Mouse (Mus musculus): ENCODE results near the gene Kdr. TPM values are rescaled to one million over a fixed set of nuclear protein-coding genes. Genes with fewer than 3 reads are reported as not detected.

Gene Kdr
- polyA plus RNA-seq, 1 experiment = 32.3 TPM

- 0 out of 2 replicates have a peak, but pooled peaks cover 2% of the 10 kb centered on the region for H3K4me1 ChIP-seq (ENCODE audit: control insufficient read depth, insufficient read depth, low read length)
- DNase-seq = no peak
- TF ChIP-seq POLR2A (IDR thresholded peaks at IDR 0.05; ENCODE audit: low read depth, low read length) (no peak), CTCF (conservative IDR thresholded peaks at IDR 0.05; ENCODE audit: insufficient read depth, insufficient read length, low read depth, low read length) (no peak)
- no peaks in the 10 kb centered on the region for H3K27me3 ChIP-seq (replicated peaks; ENCODE audit: control insufficient read depth, insufficient read depth, low read length)
- 81% methylated on average over 7 of the region's 7 CpGs for WGBS
- H3K36me3 ChIP-seq (ENCODE audit: control insufficient read depth, insufficient read depth, low read length) = no peaks in the 10 kb centered on the region
- no peak overlapping the region for H3K27ac ChIP-seq (ENCODE audit: insufficient read depth, low read depth, low read length)
- H3K4me3 ChIP-seq (ENCODE audit: insufficient read depth, low read depth, low read length) = no peak overlapping the region
Observed at GRCm38 (mm10) chr5:75919601-75920000, 58.7 kb downstream of the Kdr start.

GRCm38 (mm10) chr5:75918139-75918538, 60.1 kb downstream of the Kdr start:
- TF ChIP-seq CTCF (conservative IDR thresholded peaks at IDR 0.05; ENCODE audit: insufficient read depth, insufficient read length, low read depth, low read length) (no peak), POLR2A (IDR thresholded peaks at IDR 0.05; ENCODE audit: low read depth, low read length) (no peak)
- H3K27ac ChIP-seq (ENCODE audit: insufficient read depth, low read depth, low read length) = peak overlapping the region; percentile 87
- 77% methylated on average over 7 of the region's 7 CpGs for WGBS

GRCm38 (mm10) chr5:75917231-75917630, 61.0 kb downstream of the Kdr start:
- H3K4me1 ChIP-seq (ENCODE audit: control insufficient read depth, insufficient read depth, low read length) = no peaks in the 10 kb centered on the region
- 68% methylated on average over 4 of the region's 4 CpGs for WGBS
- no peak overlapping the region for H3K4me3 ChIP-seq (ENCODE audit: insufficient read depth, low read depth, low read length)
- no peaks in the 10 kb centered on the region for H3K27me3 ChIP-seq (replicated peaks; ENCODE audit: control insufficient read depth, insufficient read depth, low read length)
- no peak for TF ChIP-seq CTCF (conservative IDR thresholded peaks at IDR 0.05; ENCODE audit: insufficient read depth, insufficient read length, low read depth, low read length)
- TF ChIP-seq POLR2A (IDR thresholded peaks at IDR 0.05; ENCODE audit: low read depth, low read length) = no peak
- peak; percentile 56 for DNase-seq
- H3K36me3 ChIP-seq (ENCODE audit: control insufficient read depth, insufficient read depth, low read length) = no peaks in the 10 kb centered on the region
- peak overlapping the region; percentile 88 for H3K27ac ChIP-seq (ENCODE audit: insufficient read depth, low read depth, low read length)

More at GRCm38 (mm10) chr5:75918139-75918538, 60.1 kb downstream of the Kdr start:
- no peaks in the 10 kb centered on the region for H3K36me3 ChIP-seq (ENCODE audit: control insufficient read depth, insufficient read depth, low read length)
- H3K4me3 ChIP-seq (ENCODE audit: insufficient read depth, low read depth, low read length) = no peak overlapping the region
- H3K4me1 ChIP-seq (ENCODE audit: control insufficient read depth, insufficient read depth, low read length) = no peaks in the 10 kb centered on the region
- peak; percentile 63 for DNase-seq
- no peaks in the 10 kb centered on the region for H3K27me3 ChIP-seq (replicated peaks; ENCODE audit: control insufficient read depth, insufficient read depth, low read length)

DNA sequence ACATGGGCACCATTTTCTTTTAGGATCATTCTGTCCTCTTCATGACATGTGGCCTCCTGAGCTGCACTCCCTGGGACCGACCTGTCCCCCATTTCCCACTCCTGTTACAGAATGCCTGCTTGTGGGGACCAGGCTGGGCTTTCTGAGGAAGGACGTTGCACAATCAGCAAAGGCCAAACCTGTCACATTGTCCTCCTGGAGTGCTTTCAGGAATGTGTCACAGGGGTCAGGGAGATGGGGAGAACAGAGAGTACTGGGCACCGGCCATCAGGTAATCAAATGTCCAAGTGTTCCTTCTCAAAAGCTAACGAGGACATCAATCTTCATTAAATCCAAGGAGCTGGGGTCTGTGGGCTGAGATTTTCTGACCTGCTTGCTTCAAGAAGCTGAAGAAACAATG, 72.2 kb downstream of the Kdr start:
- Histone ChIP-seq H3K27me3 (replicated peaks; ENCODE audit: control insufficient read depth, insufficient read depth, low read length) (no peaks in the 10 kb centered on the region), H3K4me3 (ENCODE audit: insufficient read depth, low read depth, low read length) (no peak overlapping the region), H3K4me1 (ENCODE audit: control insufficient read depth, insufficient read depth, low read length) (no peaks in the 10 kb centered on the region; the same call in 1 of the 2 replicates), H3K36me3 (ENCODE audit: control insufficient read depth, insufficient read depth, low read length) (no peaks in the 10 kb centered on the region), H3K27ac (ENCODE audit: insufficient read depth, low read depth, low read length) (no peak overlapping the region)
- no peak for TF ChIP-seq POLR2A (IDR thresholded peaks at IDR 0.05; ENCODE audit: low read depth, low read length)
- DNase-seq = peak; percentile 72
- 42% methylated on average over 4 of the region's 4 CpGs for WGBS

GRCm38 (mm10) chr5:75900231-75900920, 77.9 kb downstream of the Kdr start:
- H3K4me1 ChIP-seq (ENCODE audit: control insufficient read depth, insufficient read depth, low read length) = peaks cover 3% of the 10 kb centered on the region; the same call in 1 of the 2 replicates
- H3K36me3 ChIP-seq (ENCODE audit: control insufficient read depth, insufficient read depth, low read length) = no peaks in the 10 kb centered on the region
- H3K4me3 ChIP-seq (ENCODE audit: insufficient read depth, low read depth, low read length) = no peak overlapping the region
- peak; percentile 41 for DNase-seq
- TF ChIP-seq POLR2A (IDR thresholded peaks at IDR 0.05; ENCODE audit: low read depth, low read length) (no peak), CTCF (conservative IDR thresholded peaks at IDR 0.05; ENCODE audit: insufficient read depth, insufficient read length, low read depth, low read length) (no peak)
- H3K27me3 ChIP-seq (replicated peaks; ENCODE audit: control insufficient read depth, insufficient read depth, low read length) = no peaks in the 10 kb centered on the region
- WGBS = 41% methylated on average over 16 of the region's 16 CpGs
- 0 out of 2 replicates have a peak overlapping the region, but pooled peaks have one; percentile 6 for H3K27ac ChIP-seq (ENCODE audit: insufficient read depth, low read depth, low read length)

DNA sequence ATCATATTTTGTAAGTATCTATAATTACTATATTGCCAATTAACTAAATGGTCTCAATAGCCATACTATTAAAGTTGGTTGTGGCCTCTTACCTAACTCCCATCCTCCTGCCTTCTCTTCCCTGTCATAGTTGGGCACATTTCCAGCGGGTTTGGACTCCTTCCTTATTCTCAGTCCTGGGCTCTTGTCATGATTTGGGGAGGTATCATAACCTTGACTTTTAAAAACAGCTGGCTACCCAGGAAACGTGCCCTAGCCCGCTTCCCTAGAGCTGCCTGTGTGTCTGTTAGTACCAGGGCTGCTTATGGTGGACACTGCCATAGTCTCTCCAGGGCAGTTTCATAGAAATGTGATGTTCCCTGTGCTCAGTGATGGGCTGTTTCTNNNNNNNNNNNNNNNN, 82.9 kb downstream of the Kdr start:
- no peak for DNase-seq
- no peaks in the 10 kb centered on the region for H3K27me3 ChIP-seq (replicated peaks; ENCODE audit: control insufficient read depth, insufficient read depth, low read length)
- H3K36me3 ChIP-seq (ENCODE audit: control insufficient read depth, insufficient read depth, low read length) = no peaks in the 10 kb centered on the region
- H3K4me1 ChIP-seq (ENCODE audit: control insufficient read depth, insufficient read depth, low read length) = no peaks in the 10 kb centered on the region
- H3K27ac ChIP-seq (ENCODE audit: insufficient read depth, low read depth, low read length) = no peak overlapping the region
- no peak overlapping the region for H3K4me3 ChIP-seq (ENCODE audit: insufficient read depth, low read depth, low read length)
- WGBS = 84% methylated on average over 3 of the region's 3 CpGs
- TF ChIP-seq POLR2A (IDR thresholded peaks at IDR 0.05; ENCODE audit: low read depth, low read length) (no peak), CTCF (conservative IDR thresholded peaks at IDR 0.05; ENCODE audit: insufficient read depth, insufficient read length, low read depth, low read length) (no peak)

- DNase-seq = no peak
- TF ChIP-seq CTCF (conservative IDR thresholded peaks at IDR 0.05; ENCODE audit: insufficient read depth, insufficient read length, low read depth, low read length) = no peak
- TF ChIP-seq POLR2A (IDR thresholded peaks at IDR 0.05; ENCODE audit: low read depth, low read length) = no peak
- WGBS = 68% methylated on average over 6 of the region's 6 CpGs
Observed at GRCm38 (mm10) chr5:75892956-75893471, 85.2 kb downstream of the Kdr start.

More at GRCm38 (mm10) chr5:75892956-75893471, 85.2 kb downstream of the Kdr start:
- no peak overlapping the region for H3K4me3 ChIP-seq (ENCODE audit: insufficient read depth, low read depth, low read length)
- H3K27ac ChIP-seq (ENCODE audit: insufficient read depth, low read depth, low read length) = no peak overlapping the region
- H3K27me3 ChIP-seq (replicated peaks; ENCODE audit: control insufficient read depth, insufficient read depth, low read length) = no peaks in the 10 kb centered on the region
- no peaks in the 10 kb centered on the region for H3K36me3 ChIP-seq (ENCODE audit: control insufficient read depth, insufficient read depth, low read length)
- H3K4me1 ChIP-seq (ENCODE audit: control insufficient read depth, insufficient read depth, low read length) = no peaks in the 10 kb centered on the region

Other genes with a start within 250 kb of the Kdr start
- 56.9 and 69.9 TPM in 2 replicates for gene Srd5a3, start 161.8 kb upstream of the Kdr start, polyA plus RNA-seq (2012; rRNA removed)
- 29.4 and 38.7 TPM in 2 replicates for gene Tmem165, start 205.4 kb upstream of the Kdr start, polyA plus RNA-seq (2012; rRNA removed)

Data from kidney, adult 2 months (tissue).